Mouse (Mus musculus) MEL (cell line): ENCODE results near the gene Zp3. TPM values are rescaled to one million over a fixed set of nuclear protein-coding genes. Genes with fewer than 3 reads are reported as not detected.

Experiments
- DNase-seq: peaks from one replicate; pipeline ENCODE4 v3.0.0; 2011; ENCODE audit warnings: low read depth, low spot score
- H3K27ac ChIP-seq: 2 replicates; pipeline ENCODE4 v1.5.1; 2012; ENCODE audit warnings: low read depth, mild to moderate bottlenecking, control low read depth, low read length, moderate library complexity; ENCODE audit not compliant: control insufficient read depth
- H3K27me3 ChIP-seq, 2 experiments: fragments of 150-350 bp in 1 of 2; sonication (generic) in 1 of 2; 2 replicates each; pipeline ENCODE4 v1.6.1; 2012; ENCODE audit warnings: low read length in 2 of 2, mild to moderate bottlenecking in 2 of 2, improper control_type of control experiment in 1 of 2, moderate library complexity in 1 of 2; ENCODE audit not compliant: insufficient read depth in 2 of 2, control insufficient read depth in 1 of 2
- H3K36me3 ChIP-seq, 2 experiments: 2 replicates each; pipeline ENCODE4 v1.6.1; 2012 to 2014; ENCODE audit warnings: low read length in 2 of 2, improper control_type of control experiment in 1 of 2, inconsistent platforms in 1 of 2, mild to moderate bottlenecking in 1 of 2; ENCODE audit not compliant: insufficient read depth in 2 of 2, control insufficient read depth in 1 of 2
- H3K4me1 ChIP-seq, 2 experiments: fragments of 150-350 bp in 1 of 2; sonication (generic) in 1 of 2; 2 replicates each; pipeline ENCODE4 v1.6.1; 2012; ENCODE audit warnings: low read length in 2 of 2, improper control_type of control experiment in 1 of 2, mild to moderate bottlenecking in 1 of 2; ENCODE audit not compliant: insufficient read depth in 2 of 2, control insufficient read depth in 1 of 2
- H3K4me3 ChIP-seq, 2 experiments: fragments of 150-350 bp in 1 of 2; sonication (generic) in 1 of 2; 2 replicates each; pipeline ENCODE4 v1.5.1; 2012; ENCODE audit warnings: low read depth in 2 of 2, low read length in 2 of 2, mild to moderate bottlenecking in 2 of 2, moderate library complexity in 2 of 2, control low read depth in 1 of 2, improper control_type of control experiment in 1 of 2; ENCODE audit not compliant: control insufficient read depth in 1 of 2, insufficient read depth in 1 of 2
- H3K79me2 ChIP-seq: 2 replicates; pipeline ENCODE4 v1.6.1; 2012; ENCODE audit warnings: mild to moderate bottlenecking, low read length, moderate library complexity; ENCODE audit not compliant: control insufficient read depth, poor library complexity, insufficient read depth
- H3K9ac ChIP-seq: 2 replicates; pipeline ENCODE4 v1.6.1; 2012; ENCODE audit warnings: low read depth, mild to moderate bottlenecking, control low read depth, low read length, moderate library complexity; ENCODE audit not compliant: control insufficient read depth, poor library complexity, severe bottlenecking
- H3K9me3 ChIP-seq: fragments of 150-350 bp; sonication (generic); replicated peaks from 2 replicates; pipeline ENCODE4 v1.6.1; 2012; ENCODE audit warnings: mild to moderate bottlenecking, low read length, improper control_type of control experiment, moderate library complexity; ENCODE audit not compliant: insufficient read depth
- BHLHE40 ChIP-seq: IDR thresholded peaks from 2 replicates; pipeline ENCODE4 v1.6.1; 2012; ENCODE audit warnings: low read depth, mild to moderate bottlenecking, inconsistent platforms, low read length, improper control_type of control experiment, borderline replicate concordance
- CHD1 ChIP-seq: IDR thresholded peaks from 2 replicates; pipeline ENCODE4 v1.6.1; 2012; ENCODE audit warnings: low read depth, mild to moderate bottlenecking, inconsistent platforms, low read length, improper control_type of control experiment
- CHD2 ChIP-seq: IDR thresholded peaks from 2 replicates; pipeline ENCODE4 v1.6.1; 2011; ENCODE audit warnings: low read length, improper control_type of control experiment
- EP300 ChIP-seq, 2 experiments: IDR thresholded peaks; 2 replicates each; pipeline ENCODE4 v1.6.1; 2011; ENCODE audit warnings: improper control_type of control experiment in 2 of 2, low read length in 2 of 2, low read depth in 1 of 2, mild to moderate bottlenecking in 1 of 2
- ETS1 ChIP-seq: IDR thresholded peaks from 2 replicates; pipeline ENCODE4 v1.6.1; 2012; ENCODE audit warnings: low read depth, mild to moderate bottlenecking, inconsistent platforms, low read length, improper control_type of control experiment, moderate library complexity
- HCFC1 ChIP-seq: IDR thresholded peaks from 2 replicates; pipeline ENCODE4 v1.6.1; 2012; ENCODE audit warnings: low read depth, mild to moderate bottlenecking, inconsistent platforms, low read length, improper control_type of control experiment, moderate library complexity
- JUND ChIP-seq: IDR thresholded peaks from 2 replicates; pipeline ENCODE4 v1.6.1; 2011; ENCODE audit warnings: low read depth, mild to moderate bottlenecking, improper control_type of control experiment, low read length
- KAT2A ChIP-seq: conservative IDR thresholded peaks from 2 replicates; pipeline ENCODE4 v1.6.1; 2012; ENCODE audit warnings: low read depth, low read length, improper control_type of control experiment, inconsistent platforms
- MAFK ChIP-seq: IDR thresholded peaks from 2 replicates; pipeline ENCODE4 v1.6.1; 2011; ENCODE audit warnings: low read depth, mild to moderate bottlenecking, low read length, improper control_type of control experiment, borderline replicate concordance
- MAX ChIP-seq: IDR thresholded peaks from 2 replicates; pipeline ENCODE4 v1.6.1; 2011; ENCODE audit warnings: low read length, improper control_type of control experiment
- MAZ ChIP-seq: IDR thresholded peaks from 2 replicates; pipeline ENCODE4 v1.6.1; 2012; ENCODE audit warnings: low read depth, mild to moderate bottlenecking, inconsistent platforms, low read length, improper control_type of control experiment
- MXI1 ChIP-seq: IDR thresholded peaks from 2 replicates; pipeline ENCODE4 v1.6.1; 2011; ENCODE audit warnings: mild to moderate bottlenecking, low read depth, low read length, improper control_type of control experiment
- MYB ChIP-seq: IDR thresholded peaks from 2 replicates; pipeline ENCODE4 v1.6.1; 2011; ENCODE audit warnings: mild to moderate bottlenecking, low read depth, low read length, improper control_type of control experiment
- MYC ChIP-seq: IDR thresholded peaks from 2 replicates; pipeline ENCODE4 v1.6.1; 2011; ENCODE audit warnings: low read depth, mild to moderate bottlenecking, low read length, improper control_type of control experiment, moderate library complexity
- NRF1 ChIP-seq: IDR thresholded peaks from 2 replicates; pipeline ENCODE4 v1.6.1; 2014; ENCODE audit warnings: low read depth, mild to moderate bottlenecking, inconsistent platforms, low read length, improper control_type of control experiment, moderate library complexity; ENCODE audit not compliant: poor library complexity, insufficient read depth, severe bottlenecking
- RCOR1 ChIP-seq: IDR thresholded peaks from 2 replicates; pipeline ENCODE4 v1.6.1; 2012; ENCODE audit warnings: low read depth, mild to moderate bottlenecking, inconsistent platforms, low read length, improper control_type of control experiment
- SIN3A ChIP-seq: IDR thresholded peaks from 2 replicates; pipeline ENCODE4 v1.6.1; 2012; ENCODE audit warnings: low read length, improper control_type of control experiment, inconsistent platforms
- TAL1 ChIP-seq: IDR thresholded peaks from 2 replicates; pipeline ENCODE4 v1.6.1; 2012; ENCODE audit warnings: mild to moderate bottlenecking, inconsistent platforms, low read length, moderate library complexity, mixed read lengths
- TCF12 ChIP-seq: IDR thresholded peaks from 2 replicates; pipeline ENCODE4 v1.6.1; 2014; ENCODE audit warnings: low read depth, mild to moderate bottlenecking, inconsistent platforms, low read length, improper control_type of control experiment, moderate library complexity
- ZMIZ1 ChIP-seq: IDR thresholded peaks from 2 replicates; pipeline ENCODE4 v1.6.1; 2012; ENCODE audit warnings: low read depth, mild to moderate bottlenecking, inconsistent platforms, low read length, improper control_type of control experiment, moderate library complexity
- ZNF384 ChIP-seq: IDR thresholded peaks from 2 replicates; pipeline ENCODE4 v1.6.1; 2012; ENCODE audit warnings: low read depth, mild to moderate bottlenecking, inconsistent platforms, low read length, improper control_type of control experiment
- polyA plus RNA-seq, 2 experiments: library from polyadenylated mRNA; stranded (reverse) in 1 of 2; unstranded in 1 of 2; fragments of >175 nt in 1 of 2; fragments of >200 nt in 1 of 2; gene quantifications; 2 replicates each; pipeline versions ENCODE4 v1.2.1 to v1.2.4; 2012; ENCODE audit warnings: low replicate concordance in 2 of 2, low read depth in 1 of 2; ENCODE audit not compliant: insufficient read length in 2 of 2, insufficient read depth in 1 of 2, missing spikeins in 1 of 2
- total RNA-seq: library from RNA; depleted of rRNA; stranded (reverse); fragments of 300-350 nt; gene quantifications from 2 replicates; pipeline ENCODE4 v1.2.3, GENCODE M21; 2012

Zp3 gene
- total and polyA plus RNA-seq, 3 experiments, result not detected

GRCm38 (mm10) chr5:135932359-135932758 is 47.5 kb upstream of the Zp3 start:
- Histone ChIP-seq H3K4me3 (peak overlapping the region; percentile 31 to 78), H3K36me3 (peaks cover 24 to 46% of the 10 kb centered on the region in 2 experiments)

DNA sequence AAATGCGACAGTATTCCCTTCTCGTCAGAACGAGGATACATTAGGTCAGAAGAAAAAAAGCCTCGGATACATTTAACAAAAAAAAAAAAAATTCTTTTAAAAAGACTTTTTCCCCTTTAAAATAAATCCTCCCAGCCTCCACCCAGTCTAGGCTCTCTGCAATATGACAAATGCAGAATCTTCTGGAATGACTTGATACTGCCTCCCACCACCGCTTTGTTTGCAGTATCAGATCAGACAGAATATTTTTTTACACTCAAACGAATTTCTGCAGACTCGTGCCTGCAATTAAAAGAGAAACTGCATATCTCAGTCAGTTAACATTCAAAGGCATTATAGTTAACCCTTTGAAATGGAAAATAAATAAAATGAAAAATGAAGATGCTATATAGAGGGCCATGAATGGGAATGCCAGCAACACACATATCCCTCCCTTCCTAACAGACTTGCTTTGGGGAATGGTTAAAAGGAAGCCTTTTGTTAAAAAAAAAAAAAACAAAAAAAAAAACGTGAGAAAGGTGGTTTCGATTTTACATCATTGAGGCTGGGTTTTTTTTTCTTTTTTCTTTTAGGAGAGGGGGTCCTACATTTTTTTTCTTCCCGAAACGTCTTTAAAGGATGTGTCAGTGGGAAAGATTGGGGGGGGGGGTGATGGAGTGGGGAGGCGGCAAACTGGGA is 46.5 kb upstream of the Zp3 start:
- Histone ChIP-seq H3K9me3 (no peaks in the 10 kb centered on the region), H3K27ac (peak overlapping the region; percentile 53), H3K4me1 (peaks cover 4 to 34% of the 10 kb centered on the region in 2 experiments), H3K4me3 (peak overlapping the region; percentile 78 to 97), H3K27me3 (no peaks in the 10 kb centered on the region), H3K36me3 (peaks cover 23 to 46% of the 10 kb centered on the region in 2 experiments), H3K9ac (peak overlapping the region; percentile 97), H3K79me2 (peaks cover 56% of the 10 kb centered on the region)
- no peak for TF ChIP-seq JUND
- peak; percentile 30 to 47; a peak in 1 of 4 replicates for TF ChIP-seq EP300 (IDR thresholded peaks at IDR 0.05; ENCODE audit: low read depth in 1 of 2, low read length in 2 of 2)
- no peak; the same call in 1 of the 2 replicates for TF ChIP-seq HCFC1
- TF ChIP-seq ZNF384, result peak; percentile 77
- 0 out of 2 replicates have a peak, but pooled peaks have one; percentile 6 for TF ChIP-seq MYB
- peak; percentile 12; the same call in 1 of the 2 replicates for TF ChIP-seq TAL1
- TF ChIP-seq TCF12, result peak; percentile 50; the same call in 1 of the 2 replicates
- peak; percentile 21; the same call in 1 of the 2 replicates for TF ChIP-seq BHLHE40
- peak; percentile 66 for DNase-seq

More at GRCm38 (mm10) chr5:135932359-135932758, 47.5 kb upstream of the Zp3 start:
- Histone ChIP-seq H3K9me3 (no peaks in the 10 kb centered on the region), H3K9ac (peak overlapping the region; percentile 13), H3K27me3 (no peaks in the 10 kb centered on the region), H3K27ac (no peak overlapping the region), H3K4me1 (peaks cover 4 to 34% of the 10 kb centered on the region in 2 experiments), H3K79me2 (peaks cover 64% of the 10 kb centered on the region)
- TF ChIP-seq ETS1 (peak; percentile 55; the same call in 1 of the 2 replicates), KAT2A (no peak), SIN3A (peak; percentile 54; the same call in 1 of the 2 replicates), HCFC1 (no peak), MXI1 (peak; percentile 40; the same call in 1 of the 2 replicates)
- DNase-seq, result peak; percentile 67

- Histone ChIP-seq H3K79me2 (peaks cover 51% of the 10 kb centered on the region), H3K9me3 (no peaks in the 10 kb centered on the region), H3K36me3 (peaks cover 20 to 43% of the 10 kb centered on the region in 2 experiments), H3K4me1 (peaks cover 4 to 33% of the 10 kb centered on the region in 2 experiments), H3K27me3 (no peaks in the 10 kb centered on the region), H3K27ac (peak overlapping the region; percentile 97), H3K9ac (peak overlapping the region; percentile 97), H3K4me3 (peak overlapping the region; percentile 78 to 97)
- peak; percentile 90 for DNase-seq
- TF ChIP-seq EP300 (IDR thresholded peaks at IDR 0.05; ENCODE audit: low read depth in 1 of 2, low read length in 2 of 2) (peak in 1 of 2 experiments; percentile 53; a peak in 1 of 4 replicates), ZMIZ1 (no peak), CHD1 (no peak), MAX (peak; percentile 90), MAFK (no peak), TAL1 (no peak), CHD2 (peak; percentile 79), KAT2A (no peak), NRF1 (peak; percentile 36; the same call in 1 of the 2 replicates), SIN3A (peak; percentile 49), MAZ (peak; percentile 95), HCFC1 (peak; percentile 51; the same call in 1 of the 2 replicates), TCF12 (0 out of 2 replicates have a peak, but pooled peaks have one; percentile 18), MXI1 (peak; percentile 70), MYC (peak; percentile 81; the same call in 1 of the 2 replicates), RCOR1 (peak; percentile 30; the same call in 1 of the 2 replicates), ZNF384 (no peak), ETS1 (peak; percentile 29; the same call in 1 of the 2 replicates)
Measured at GRCm38 (mm10) chr5:135933900-135934441, 45.9 kb upstream of the Zp3 start.
